Mouse (Mus musculus) G1E (cell line): Measurements from ENCODE around the gene Cidec. TPM values are rescaled to one million over a fixed set of nuclear protein-coding genes. Genes with fewer than 3 reads are reported as not detected.

ENCODE experiments used
- ATAC-seq: 2 replicates; pipeline ENCODE4 v1.8.0; 2016; ENCODE audit warnings: mild to moderate bottlenecking; ENCODE audit not compliant: insufficient number of reproducible peaks, poor library complexity, low FRiP score, severe bottlenecking; ENCODE audit errors: extremely low read depth
- DNase-seq: peaks from one replicate; pipeline ENCODE4 v3.0.0; 2012; ENCODE audit warnings: low spot score
- H3K27me3 ChIP-seq: 2 replicates; pipeline ENCODE4 v1.6.1; 2012; ENCODE audit warnings: mild to moderate bottlenecking, low read length, inconsistent platforms; ENCODE audit not compliant: insufficient read depth
- H3K36me3 ChIP-seq: replicated peaks from 2 replicates; pipeline ENCODE3; 2012; ENCODE audit warnings: mild to moderate bottlenecking, inconsistent platforms
- H3K4me1 ChIP-seq: 2 replicates; pipeline ENCODE4 v1.6.1; 2012; ENCODE audit warnings: low read depth, low read length, inconsistent platforms, mixed read lengths; ENCODE audit not compliant: insufficient read depth
- H3K4me3 ChIP-seq: 2 replicates; pipeline ENCODE4 v1.5.1; 2012; ENCODE audit warnings: low read depth, mild to moderate bottlenecking, inconsistent platforms, low read length, moderate library complexity, mixed read lengths
- H3K9me3 ChIP-seq: replicated peaks from 2 replicates; pipeline ENCODE4 v1.6.1; 2012; ENCODE audit warnings: inconsistent platforms
- CTCF ChIP-seq: IDR thresholded peaks from 2 replicates; pipeline ENCODE4 v1.5.1; 2012; ENCODE audit warnings: low read depth, low read length, inconsistent platforms, mixed read lengths
- GATA1 ChIP-seq: IDR thresholded peaks from 2 replicates; pipeline ENCODE4 v1.6.1; 2012; ENCODE audit warnings: borderline replicate concordance, low read length, inconsistent platforms, mixed read lengths
- GATA2 ChIP-seq: IDR thresholded peaks from 2 replicates; pipeline ENCODE4 v1.6.1; 2012; ENCODE audit warnings: low read depth, low read length, inconsistent platforms, borderline replicate concordance
- POLR2AphosphoS5 ChIP-seq: IDR thresholded peaks from 2 replicates; pipeline ENCODE4 v1.6.1; 2012; ENCODE audit warnings: low read depth, low read length, inconsistent platforms; ENCODE audit not compliant: insufficient replicate concordance
- TAL1 ChIP-seq: conservative IDR thresholded peaks from 2 replicates; pipeline ENCODE4 v1.6.1; 2012; ENCODE audit warnings: low read depth, low read length, inconsistent platforms, mixed read lengths
- polyA plus RNA-seq: library from polyadenylated mRNA; stranded (reverse); fragments of >175 nt; gene quantifications from 2 replicates; pipeline ENCODE4 v1.2.3, GENCODE M21; 2012
- total RNA-seq, 2 experiments: library from RNA; stranded (forward) in 1 of 2; stranded (reverse) in 1 of 2; fragments of 200-1000 nt in 1 of 2; fragments of >200 nt in 1 of 2; fragmentation: Nextera tagmentation in 1 of 2; gene quantifications; 2 replicates each; pipeline ENCODE4 v1.2.3; 2014 to 2017

Gene Cidec
- total and polyA plus RNA-seq, 3 experiments: 0.27 TPM; not detected in 2

- TF ChIP-seq POLR2AphosphoS5: no peak
- no peak for TF ChIP-seq CTCF
- no peak for TF ChIP-seq GATA2
- no peak for TF ChIP-seq TAL1
- no peak for TF ChIP-seq GATA1
- Histone ChIP-seq H3K9me3 (no peaks in the 10 kb centered on the region), H3K4me1 (no peaks in the 10 kb centered on the region), H3K27me3 (peaks cover 14% of the 10 kb centered on the region), H3K36me3 (peaks cover 21% of the 10 kb centered on the region), H3K4me3 (no peak overlapping the region)
- DNase-seq (no peak), ATAC-seq (no peak)
These were observed 16.3 kb upstream of the Cidec start for GRCm38 (mm10) chr6:113451839-113452238.

- H3K4me3 ChIP-seq: no peak overlapping the region
- DNase-seq: no peak
- H3K27me3 ChIP-seq: peaks cover 7% of the 10 kb centered on the region
- H3K36me3 ChIP-seq: peaks cover 38% of the 10 kb centered on the region
- TF ChIP-seq POLR2AphosphoS5 (no peak), GATA1 (no peak), TAL1 (no peak), CTCF (no peak), GATA2 (no peak)
- no peaks in the 10 kb centered on the region for H3K9me3 ChIP-seq
- no peak for ATAC-seq
- H3K4me1 ChIP-seq: peaks cover 8% of the 10 kb centered on the region; the same call in 1 of the 2 replicates
These were observed 12.1 kb upstream of the Cidec start for GRCm38 (mm10) chr6:113447639-113448038.

DNA sequence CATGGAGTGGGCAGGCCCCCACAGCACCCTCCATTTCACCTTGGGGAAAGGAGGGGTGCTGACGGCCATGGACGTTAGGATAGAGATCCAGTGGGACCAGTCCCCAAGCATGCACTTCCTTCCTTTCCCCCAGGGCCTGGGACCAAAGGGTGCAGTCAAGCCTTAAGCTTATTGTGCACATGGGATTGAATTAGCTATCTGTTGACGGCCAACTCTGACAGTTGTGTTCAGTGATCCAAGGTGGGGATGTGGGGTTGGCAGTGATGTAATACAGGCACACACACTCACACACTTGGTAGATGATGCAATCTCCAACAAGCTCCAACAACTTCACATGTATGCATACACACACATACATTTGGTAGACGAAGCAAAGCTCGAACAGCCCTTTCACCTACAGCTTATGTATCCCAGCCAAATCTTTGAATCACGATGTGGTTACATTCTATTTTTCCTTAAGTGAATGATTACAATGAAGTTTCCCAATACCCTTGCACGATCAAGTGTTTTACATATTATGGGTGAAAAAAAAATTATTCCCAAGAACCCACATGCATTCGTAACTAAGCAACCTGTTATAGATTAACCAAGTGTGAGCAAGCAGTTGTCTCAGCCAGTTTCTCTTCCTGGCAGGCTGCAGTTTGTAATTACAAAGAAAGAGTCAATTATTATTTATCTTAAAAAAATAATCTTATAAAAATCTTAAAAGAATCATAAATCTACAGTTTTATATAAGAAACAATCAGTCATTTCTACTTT is 8.8 kb upstream of the Cidec start:
- Histone ChIP-seq H3K9me3 (no peaks in the 10 kb centered on the region), H3K36me3 (peaks cover 38% of the 10 kb centered on the region), H3K4me1 (peaks cover 17% of the 10 kb centered on the region; the same call in 1 of the 2 replicates), H3K27me3 (peaks cover 4% of the 10 kb centered on the region; the same call in 1 of the 2 replicates), H3K4me3 (no peak overlapping the region)
- DNase-seq (no peak), ATAC-seq (no peak)
- TF ChIP-seq GATA2: no peak

GRCm38 (mm10) chr6:113443091-113443490 is 7.5 kb upstream of the Cidec start:
- TF ChIP-seq TAL1 (no peak), GATA2 (no peak), CTCF (no peak), POLR2AphosphoS5 (no peak), GATA1 (no peak)
- Histone ChIP-seq H3K27me3 (peaks cover 7% of the 10 kb centered on the region; the same call in 1 of the 2 replicates), H3K36me3 (peaks cover 30% of the 10 kb centered on the region), H3K9me3 (no peaks in the 10 kb centered on the region), H3K4me1 (peaks cover 17% of the 10 kb centered on the region; the same call in 1 of the 2 replicates), H3K4me3 (peak overlapping the region; percentile 77)
- ATAC-seq (no peak), DNase-seq (no peak)

GRCm38 (mm10) chr6:113442442-113443090 is 7.0 kb upstream of the Cidec start, which contains the start of gene Jagn1:
Gene Jagn1, plus strand, starts transcription at chr6:113442569.
- peak; percentile 69 for DNase-seq
- peaks cover 7% of the 10 kb centered on the region; the same call in 1 of the 2 replicates for H3K27me3 ChIP-seq
- no peaks in the 10 kb centered on the region for H3K9me3 ChIP-seq
- H3K36me3 ChIP-seq: peaks cover 25% of the 10 kb centered on the region
- peaks cover 17% of the 10 kb centered on the region; the same call in 1 of the 2 replicates for H3K4me1 ChIP-seq
- ATAC-seq: peak; percentile 82
- H3K4me3 ChIP-seq: peak within 1 kb of the TSS; percentile 77
- TF ChIP-seq CTCF (no peak), GATA1 (no peak), TAL1 (no peak), GATA2 (no peak), POLR2AphosphoS5 (no peak)

- Histone ChIP-seq H3K36me3 (peaks cover 20% of the 10 kb centered on the region), H3K4me1 (peaks cover 17% of the 10 kb centered on the region; the same call in 1 of the 2 replicates), H3K9me3 (no peaks in the 10 kb centered on the region), H3K27me3 (peaks cover 10% of the 10 kb centered on the region), H3K4me3 (peak overlapping the region; percentile 77; the same call in 1 of the 2 replicates)
- TF ChIP-seq POLR2AphosphoS5: no peak
- no peak for TF ChIP-seq CTCF
- TF ChIP-seq GATA2: no peak
- ATAC-seq (no peak), DNase-seq (no peak)
These were observed 6.5 kb upstream of the Cidec start for GRCm38 (mm10) chr6:113442087-113442441.
